ENCODE assay signal across 10 mouse cellular contexts in the genomic region with DNA sequence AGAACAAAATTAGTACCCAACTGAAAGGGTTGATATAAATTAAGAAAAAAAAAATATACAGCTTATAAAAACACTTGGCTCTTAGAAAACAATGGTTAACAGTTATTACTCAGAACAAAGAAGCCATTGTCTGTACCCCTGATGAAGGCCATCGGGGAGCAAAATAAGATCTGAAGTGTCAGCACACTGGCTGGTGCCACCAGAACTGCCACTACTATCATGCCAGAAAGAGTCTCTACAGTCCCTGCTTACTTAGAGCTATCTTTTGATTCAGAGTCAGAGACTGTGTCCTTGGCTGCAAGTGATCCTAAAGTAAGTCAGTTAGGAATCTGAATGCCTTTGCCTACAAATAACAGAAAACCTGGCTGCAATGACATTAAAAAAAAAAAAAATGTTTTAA. TPM values are rescaled to one million over a fixed set of nuclear protein-coding genes. Genes with fewer than 3 reads are reported as not detected.
A peak's percentile ranks its signal among the peaks of the same experiment; 100 is the strongest.
DNase-seq lines count a peak whose midpoint lies in the region; ATAC-seq and TF ChIP-seq lines count a peak whose summit lies in the region.
"Had no signal": no experiment of that assay in that cellular context is flagged by ENCODE, and none has a peak within 500 bp of the region (broad histone marks: within the 10 kb centered on the region; RNA-seq: fewer than 3 reads in every experiment).

No protein-coding gene starts in this region.

- no peaks in the 10 kb centered on the region for H3K27me3 ChIP-seq in kidney, embryonic 15.5 days
- H3K27me3 ChIP-seq in liver, embryonic 13.5 days, result no peaks in the 10 kb centered on the region
- H3K27me3 ChIP-seq: embryonic facial prominence, embryonic 15.5 days; Patski had no signal

- no peaks in the 10 kb centered on the region for H3K9me3 ChIP-seq in kidney, embryonic 15.5 days (replicated peaks)
- no peaks in the 10 kb centered on the region for H3K9me3 ChIP-seq in liver, embryonic 13.5 days (replicated peaks)
- H3K9me3 ChIP-seq: embryonic facial prominence, embryonic 15.5 days had no signal

- H3K4me2 ChIP-seq in kidney, embryonic 15.5 days, result no peak overlapping the region
- H3K4me2 ChIP-seq in liver, embryonic 13.5 days, result no peak overlapping the region
- H3K4me2 ChIP-seq: embryonic facial prominence, embryonic 15.5 days had no signal

- no peak overlapping the region for H3K4me3 ChIP-seq in kidney, embryonic 15.5 days (replicated peaks)
- no peak overlapping the region for H3K4me3 ChIP-seq in liver, embryonic 13.5 days (replicated peaks)
- H3K4me3 ChIP-seq: embryonic facial prominence, embryonic 15.5 days had no signal

- 43% methylated on average over 1 of the region's 1 CpGs for WGBS in kidney, embryonic 15.5 days
- WGBS in liver, embryonic 13.5 days (ENCODE audit: insufficient replicate concordance), result 43% methylated on average over 1 of the region's 1 CpGs

- no peak for ATAC-seq in kidney, embryonic 15.5 days (replicated peaks; ENCODE audit: low FRiP score)
- ATAC-seq in liver, embryonic 13.5 days (ENCODE audit: low read depth), result no peak
- no peak for ATAC-seq in granulocyte monocyte progenitor cell, adult 5-6 weeks (replicated peaks; ENCODE audit: poor library complexity, severe bottlenecking)
- ATAC-seq: Patski had no signal

- no peak for TF ChIP-seq CTCF in brain, embryonic 14.5 days (IDR thresholded peaks at IDR 0.05; ENCODE audit: borderline replicate concordance, extremely low read depth, insufficient read depth, insufficient read length)

- no peaks in the 10 kb centered on the region for H3K36me3 ChIP-seq in kidney, embryonic 15.5 days
- no peaks in the 10 kb centered on the region for H3K36me3 ChIP-seq in liver, embryonic 13.5 days
- H3K36me3 ChIP-seq: embryonic facial prominence, embryonic 15.5 days had no signal

- H3K27ac ChIP-seq in kidney, embryonic 15.5 days, result peak overlapping the region; percentile 11; the same call in 1 of the 2 replicates
- H3K27ac ChIP-seq in liver, embryonic 13.5 days, result peak overlapping the region; percentile 40; the same call in 1 of the 2 replicates
- H3K27ac ChIP-seq: embryonic facial prominence, embryonic 15.5 days had no signal

- H3K4me1 ChIP-seq in kidney, embryonic 15.5 days, result peaks cover 12% of the 10 kb centered on the region
- H3K4me1 ChIP-seq in liver, embryonic 13.5 days (replicated peaks), result peaks cover 47% of the 10 kb centered on the region

- H3K9ac ChIP-seq in kidney, embryonic 15.5 days, result no peak overlapping the region
- H3K9ac ChIP-seq in liver, embryonic 13.5 days, result no peak overlapping the region
- H3K9ac ChIP-seq: embryonic facial prominence, embryonic 15.5 days had no signal

- DNase-seq in cerebellum, adult 9-11 months, result peak; percentile 54
- DNase-seq in cerebellum, postnatal 4 days (ENCODE audit: low spot score in 2 of 2), result no peak
- no peak for DNase-seq in kidney, postnatal 10 days
- peak; percentile 39 for DNase-seq in brain, embryonic 14.5 days (ENCODE audit: low read depth)
- DNase-seq in liver, embryonic 13.5 days, result no peak
- no peak for DNase-seq in ovary, adult 18-20 months (ENCODE audit: low spot score)

- TF ChIP-seq POLR2A in brain, embryonic 14.5 days (IDR thresholded peaks at IDR 0.05; ENCODE audit: borderline replicate concordance, extremely low read depth, insufficient read depth, insufficient read length, poor library complexity, severe bottlenecking), result no peak

RNA-seq across cellular contexts. Expression of gene Cap1, which starts 5.7 kb away (rescaled TPM):
- 71.3 and 79.5 TPM in 2 replicates for polyA plus RNA-seq in kidney, embryonic 15.5 days (2015; fragmentation: Nextera tagmentation; extraction: Ambion mirVana)
- 62.8 and 106 TPM in 2 replicates for polyA plus RNA-seq in brain, embryonic 14.5 days (2012; rRNA removed)
- polyA plus RNA-seq in liver, embryonic 13.5 days (2015; fragmentation: Nextera tagmentation; extraction: Ambion mirVana), result 29.1 and 35.8 TPM in 2 replicates
- total RNA-seq in granulocyte monocyte progenitor cell, adult 5-6 weeks (2014; fragmentation: Nextera tagmentation), result 122 and 132 TPM in 2 replicates
- total RNA-seq in granulocyte monocyte progenitor cell, adult 5-6 weeks (2017), result 132 and 157 TPM in 2 replicates

RNA-seq across cellular contexts. Expression of gene Ppt1, which starts 55.6 kb away (rescaled TPM):
- polyA plus RNA-seq in kidney, embryonic 15.5 days (2015; fragmentation: Nextera tagmentation; extraction: Ambion mirVana), result 76.1 and 82.4 TPM in 2 replicates
- 58.2 and 61.9 TPM in 2 replicates for polyA plus RNA-seq in brain, embryonic 14.5 days (2012; rRNA removed)
- 20.8 and 22.8 TPM in 2 replicates for polyA plus RNA-seq in liver, embryonic 13.5 days (2015; fragmentation: Nextera tagmentation; extraction: Ambion mirVana)
- 59.3 and 67.4 TPM in 2 replicates for total RNA-seq in granulocyte monocyte progenitor cell, adult 5-6 weeks (2014; fragmentation: Nextera tagmentation)
- total RNA-seq in granulocyte monocyte progenitor cell, adult 5-6 weeks (2017), result 79.1 and 80.1 TPM in 2 replicates

Comparison
In these comparisons a context has a peak if more than half of its experiments do, and no peak if none do; other contexts are left out.
1. DNase-seq: peak in cerebellum, adult 9-11 months (single experiment) and brain, embryonic 14.5 days (single experiment); none in cerebellum, postnatal 4 days (0 of 2), kidney, postnatal 10 days (single experiment), liver, embryonic 13.5 days (single experiment) and ovary, adult 18-20 months (single experiment).